Mouse (Mus musculus) CD4-positive, CD25-positive, alpha-beta regulatory T cell, adult 2 months (primary cell): ENCODE results near the gene Cryga.
"Not testable (repeated sequence)": the region's sequence is repeated elsewhere in the genome, so short reads cannot be mapped to it uniquely, and the experiment has no call there.

Experiments
- DNase-seq: peaks from one replicate; pipeline ENCODE4 v3.0.0-alpha.2; 2012; ENCODE audit warnings: low read depth, low spot score

Cryga gene

GRCm38 (mm10) chr1:65091566-65091965, 11.6 kb downstream of the Cryga start:
- DNase-seq: no peak

DNA sequence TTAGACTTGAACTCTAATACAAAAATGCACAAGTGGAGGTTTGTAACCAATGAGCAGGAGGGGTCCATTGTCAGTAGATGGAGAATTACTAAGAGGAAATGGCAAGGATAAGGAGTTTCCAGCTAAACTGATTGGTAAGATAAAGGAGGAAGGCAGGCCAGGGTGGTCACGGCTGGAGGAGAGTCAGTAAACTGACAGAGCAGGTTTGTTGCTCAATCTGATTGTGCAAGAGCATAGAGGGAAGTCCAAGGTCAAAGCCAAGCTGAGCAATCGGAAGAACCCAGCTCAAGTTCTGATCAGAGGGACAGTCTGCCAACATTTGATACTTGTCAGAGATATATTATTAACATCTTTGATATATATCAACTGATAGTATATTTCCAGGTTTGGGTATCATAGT, 12.8 kb downstream of the Cryga start:
- no peak for DNase-seq

DNA sequence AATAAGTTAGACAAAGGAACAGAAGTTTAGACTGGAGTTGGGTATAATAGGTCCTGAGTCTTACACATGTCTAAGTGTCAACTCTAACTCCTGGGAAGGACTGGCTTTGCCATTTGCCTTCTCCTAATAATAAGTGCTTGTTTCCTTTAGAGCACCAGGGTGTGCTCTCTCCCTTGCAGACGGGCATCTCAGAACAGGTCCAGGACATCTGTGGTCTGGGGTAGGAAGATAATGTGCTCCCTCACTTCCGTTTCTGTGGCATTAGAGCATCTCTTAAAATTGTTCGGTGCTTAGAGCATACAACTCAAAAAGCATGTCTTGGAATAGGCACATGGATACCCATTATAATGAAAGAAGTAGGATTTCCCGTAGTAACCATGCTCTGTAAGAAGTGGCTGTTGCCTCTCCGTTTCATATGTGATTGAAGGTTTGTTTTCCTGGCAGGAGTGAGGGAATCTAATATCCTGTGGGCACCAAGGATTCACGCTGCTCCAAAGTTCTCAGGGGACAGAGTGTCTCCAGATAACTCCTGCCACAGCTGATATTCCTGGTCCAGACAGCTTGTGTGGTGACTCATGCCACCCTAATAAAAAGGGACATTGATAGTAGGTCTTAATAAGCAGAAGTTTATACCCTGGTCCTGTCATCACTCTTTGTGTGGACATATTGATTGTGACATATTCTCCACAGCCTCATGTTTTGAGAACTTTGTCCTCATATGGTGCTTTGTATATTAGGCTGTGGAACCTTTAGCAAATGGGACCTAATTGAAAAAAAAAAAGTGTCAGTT, 14.4 kb downstream of the Cryga start:
- no peak for DNase-seq

- no peak for DNase-seq
These were observed 21.0 kb downstream of the Cryga start, which contains the start of gene Crygb for GRCm38 (mm10) chr1:65082188-65082587. Gene Crygb, minus strand, starts transcription at chr1:65082288.

DNA sequence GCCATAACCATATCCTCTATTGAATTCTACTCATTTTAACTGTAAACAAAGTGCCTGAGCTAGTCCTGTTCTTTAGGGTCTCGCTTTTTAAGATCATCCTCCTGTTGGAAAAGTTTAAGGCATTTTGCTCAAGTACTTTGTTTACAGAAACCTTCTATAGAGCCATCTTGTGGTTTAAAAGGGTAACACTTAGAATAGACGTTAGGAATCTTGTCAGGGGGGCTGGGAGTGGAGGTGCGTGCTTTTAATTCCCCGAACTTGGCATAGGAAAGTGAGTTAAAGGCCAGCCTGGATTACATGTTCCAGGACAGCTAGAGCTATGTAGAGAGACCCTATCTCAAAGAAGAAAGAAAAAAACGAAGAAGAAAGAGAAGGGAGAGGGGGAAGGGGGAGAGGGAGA, 27.6 kb downstream of the Cryga start:
- DNase-seq: no peak

- no peak for DNase-seq
These were observed 29.6 kb downstream of the Cryga start, which contains the start of gene Crygc for GRCm38 (mm10) chr1:65073589-65073988. Gene Crygc, minus strand, starts transcription at chr1:65073689.

- no peak for DNase-seq
These were observed 35.3 kb downstream of the Cryga start for GRCm38 (mm10) chr1:65067842-65068241.

DNA sequence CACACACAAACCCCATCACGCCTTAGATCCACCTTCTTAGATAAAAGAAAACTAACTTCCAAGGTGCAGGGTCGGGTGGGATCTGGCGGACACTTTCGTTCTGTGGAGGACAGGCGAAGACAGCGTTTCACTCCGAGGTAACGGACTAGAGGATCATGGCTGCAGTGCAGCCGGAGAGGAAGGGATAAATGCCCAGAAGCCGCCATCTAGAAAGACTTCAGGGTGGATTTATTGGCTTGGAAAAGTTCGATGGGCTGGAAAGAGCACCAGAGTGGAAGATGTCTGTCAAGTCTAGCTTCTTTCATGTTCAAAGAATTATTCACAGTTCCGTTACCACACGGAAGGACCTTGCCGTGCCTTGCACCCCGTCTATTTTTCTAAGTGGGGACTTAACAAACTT, 39.0 kb downstream of the Cryga start:
- DNase-seq: no peak

GRCm38 (mm10) chr1:65063352-65063751, 39.8 kb downstream of the Cryga start, which contains the start of gene Crygd:
Gene Crygd, minus strand, starts transcription at chr1:65063452.
- no peak for DNase-seq

DNA sequence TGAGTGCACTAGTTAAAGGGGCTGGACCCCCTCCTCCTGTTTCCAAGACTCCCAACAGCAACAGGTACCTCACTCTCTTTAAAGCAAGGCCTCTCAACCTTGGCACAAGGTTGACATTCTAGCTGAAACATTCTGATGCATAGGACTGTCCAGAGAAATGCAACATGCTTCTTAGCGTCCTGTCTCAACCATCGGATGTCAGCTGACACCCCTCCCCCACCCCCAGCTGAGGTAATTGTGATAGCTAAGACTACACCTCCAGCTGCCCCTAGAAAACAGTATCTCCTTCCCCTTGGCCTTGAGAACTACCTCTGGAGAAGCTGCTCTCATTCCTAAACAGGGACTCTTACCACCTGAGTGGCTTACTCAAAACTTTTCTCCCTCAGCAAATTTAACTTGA, 51.0 kb downstream of the Cryga start:
- no peak for DNase-seq

DNA sequence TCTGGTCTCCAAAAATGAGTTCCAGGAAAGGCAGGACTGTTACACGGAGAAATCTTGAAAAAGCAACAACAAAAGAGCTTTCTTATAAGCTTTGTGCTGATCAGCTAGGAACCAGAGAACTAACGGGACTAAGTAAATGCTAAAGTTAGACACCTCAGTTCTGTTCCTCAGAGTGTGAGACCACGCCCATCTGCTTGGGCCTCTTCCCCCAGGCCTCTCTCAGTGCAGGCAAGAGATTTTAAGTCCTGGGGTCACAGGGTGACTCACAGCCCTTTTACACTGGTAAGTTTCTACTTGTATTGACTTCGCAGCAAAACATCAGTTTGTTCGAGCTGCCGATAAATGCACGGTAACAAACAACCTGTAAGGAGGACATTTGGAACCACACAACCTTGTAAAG, 51.5 kb downstream of the Cryga start:
- no peak for DNase-seq

GRCm38 (mm10) chr1:65050952-65051351, 52.2 kb downstream of the Cryga start, which contains the start of gene Cryge:
Gene Cryge, minus strand, starts transcription at chr1:65051149.
- not testable (repeated sequence) for DNase-seq
